Comparison of ENCODE assay signal across 33 mouse cellular contexts in the genomic region with DNA sequence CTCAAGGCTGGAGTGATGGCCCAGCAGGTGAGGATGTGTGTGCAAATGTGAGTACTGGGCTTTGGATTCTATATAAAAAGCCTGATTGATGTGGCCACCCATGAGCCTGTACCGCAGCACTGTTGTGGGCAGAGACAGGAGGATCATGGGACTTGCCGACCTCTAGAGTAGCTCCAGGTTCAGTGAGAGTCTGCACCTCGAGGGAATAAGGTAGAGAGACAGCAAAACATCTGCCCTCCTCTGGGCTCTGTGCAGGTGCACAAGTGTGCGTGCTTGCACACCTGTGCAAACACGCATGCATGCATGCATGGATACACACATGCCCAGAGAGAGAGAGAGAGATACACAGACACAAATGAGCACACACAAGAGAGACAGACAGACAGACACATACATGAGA. TPM values are rescaled to one million over a fixed set of nuclear protein-coding genes. Genes with fewer than 3 reads are reported as not detected.
A peak's percentile ranks its signal among the peaks of the same experiment; 100 is the strongest.
DNase-seq lines count a peak whose midpoint lies in the region; ATAC-seq and TF ChIP-seq lines count a peak whose summit lies in the region.
"Had no signal": no experiment of that assay in that cellular context is flagged by ENCODE, and none has a peak within 500 bp of the region (broad histone marks: within the 10 kb centered on the region; RNA-seq: fewer than 3 reads in every experiment).

No protein-coding gene starts in this region.

- H3K27me3 ChIP-seq in thymus, adult 2 months (ENCODE audit: control insufficient read depth, insufficient read depth, low read length) = no peaks in the 10 kb centered on the region
- H3K27me3 ChIP-seq in hindbrain, embryonic 11.5 days (ENCODE audit: control insufficient read depth, insufficient read depth, low read length) = no peaks in the 10 kb centered on the region
- H3K27me3 ChIP-seq: heart, embryonic 15.5 days; hindbrain, embryonic 13.5 days; limb, embryonic 13.5 days; neural tube, embryonic 12.5 days had no signal

- no peaks in the 10 kb centered on the region for H3K9me3 ChIP-seq in hindbrain, embryonic 11.5 days (ENCODE audit: control insufficient read depth, low read length)
- H3K9me3 ChIP-seq: heart, embryonic 15.5 days; hindbrain, embryonic 13.5 days; limb, embryonic 13.5 days; neural tube, embryonic 12.5 days had no signal

- TF ChIP-seq POLR2A in thymus, adult 2 months (IDR thresholded peaks at IDR 0.05; ENCODE audit: control insufficient read depth, extremely low read depth, insufficient read depth, low read length, poor library complexity) = no peak

- no peak overlapping the region for H3K27ac ChIP-seq in thymus, adult 2 months (ENCODE audit: control insufficient read depth, insufficient read depth, low read length)
- H3K27ac ChIP-seq in hindbrain, embryonic 11.5 days (ENCODE audit: low read depth, low read length) = no peak overlapping the region
- H3K27ac ChIP-seq: heart, embryonic 15.5 days; hindbrain, embryonic 13.5 days; left cerebral cortex, adult 2 months; limb, embryonic 13.5 days; neural tube, embryonic 12.5 days had no signal

- H3K9ac ChIP-seq in hindbrain, embryonic 11.5 days (ENCODE audit: low read depth, low read length) = no peak overlapping the region
- H3K9ac ChIP-seq: heart, embryonic 15.5 days; hindbrain, embryonic 13.5 days; limb, embryonic 13.5 days; neural tube, embryonic 12.5 days had no signal

- no peak overlapping the region for H3K4me2 ChIP-seq in hindbrain, embryonic 11.5 days (replicated peaks; ENCODE audit: low read depth, low read length)
- H3K4me2 ChIP-seq: heart, embryonic 15.5 days; hindbrain, embryonic 13.5 days; limb, embryonic 13.5 days; liver, embryonic 11.5 days; neural tube, embryonic 12.5 days had no signal

- no peak for TF ChIP-seq CTCF in thymus, adult 2 months (IDR thresholded peaks at IDR 0.05; ENCODE audit: borderline replicate concordance, control insufficient read depth, extremely low read depth, insufficient read depth, low read length, poor library complexity)

- 12% methylated on average over 5 of the region's 5 CpGs for WGBS in thymus, adult 2 months
- WGBS in hindbrain, embryonic 11.5 days = 77% methylated on average over 5 of the region's 5 CpGs

- peak; percentile 11 for DNase-seq in thymus, adult 2 months
- DNase-seq in thymus, postnatal 10 days (ENCODE audit: low spot score in 2 of 2) = no peak
- peak; percentile 53 for DNase-seq in T-cell, adult 2 months (ENCODE audit: low spot score)
- DNase-seq in thymus, postnatal 14 days = peak; percentile 15
- no peak for DNase-seq in hindbrain, embryonic 11.5 days (ENCODE audit: low spot score)
- DNase-seq in layer of hippocampus, adult 18-20 months (ENCODE audit: low spot score in 2 of 2) = no peak
- DNase-seq: adrenal gland, adult 8-10 months; cerebellum, adult 2 months; cerebellum, postnatal 36 days; gastrocnemius, postnatal 14 days; heart, postnatal 36 days; kidney, adult 11 months; kidney, postnatal 14 days; right cerebral cortex, adult 18-20 months; right cerebral cortex, postnatal 4 days had no signal

- no peak for ATAC-seq in hindbrain, embryonic 11.5 days (ENCODE audit: low FRiP score)
- no peak for ATAC-seq in inflammation-experienced regulatory T-cells, adult 6 months
- ATAC-seq: forebrain, embryonic 14.5 days; lung, postnatal 0 days; midbrain, embryonic 16.5 days had no signal

- no peaks in the 10 kb centered on the region for H3K36me3 ChIP-seq in thymus, adult 2 months (ENCODE audit: control insufficient read depth, insufficient read depth, low read length)
- no peaks in the 10 kb centered on the region for H3K36me3 ChIP-seq in hindbrain, embryonic 11.5 days (ENCODE audit: control insufficient read depth, insufficient read depth, low read length)
- H3K36me3 ChIP-seq: heart, embryonic 15.5 days; hindbrain, embryonic 13.5 days; limb, embryonic 13.5 days; neural tube, embryonic 12.5 days had no signal

- peaks cover 33% of the 10 kb centered on the region for H3K4me1 ChIP-seq in thymus, adult 2 months (replicated peaks; ENCODE audit: control insufficient read depth, insufficient read depth, low read length)
- H3K4me1 ChIP-seq in hindbrain, embryonic 11.5 days (replicated peaks; ENCODE audit: control insufficient read depth, insufficient read depth, low read length) = no peaks in the 10 kb centered on the region

- H3K4me3 ChIP-seq in thymus, adult 2 months (ENCODE audit: control insufficient read depth, insufficient read depth, low read length) = no peak overlapping the region
- no peak overlapping the region for H3K4me3 ChIP-seq in hindbrain, embryonic 11.5 days (ENCODE audit: low read depth, low read length)
- H3K4me3 ChIP-seq: heart, embryonic 15.5 days; hindbrain, embryonic 13.5 days; left cerebral cortex, adult 2 months; limb, embryonic 13.5 days; neural tube, embryonic 12.5 days had no signal

RNA-seq across cellular contexts. Expression of gene Gm3646, which starts 38.2 kb away (rescaled TPM):
- polyA plus RNA-seq in thymus, adult 2 months (2012; rRNA removed) = not detected in 2 replicates
- polyA plus RNA-seq in hindbrain, embryonic 11.5 days (2014; fragmentation: Nextera tagmentation; extraction: Ambion mirVana) = not detected in 2 replicates
- not detected for polyA plus RNA-seq in inflammation-experienced regulatory T-cells, adult 6 months (2017; shearing (Covaris generic))
- total RNA-seq in layer of hippocampus, adult 18-20 months (2021) = not detected
- total RNA-seq: adrenal gland, adult 8-10 months; adrenal gland, postnatal 4 days; granulocyte monocyte progenitor cell, adult 5-6 weeks; layer of hippocampus, postnatal 14 days; left cerebral cortex, adult 2 months; left cerebral cortex, postnatal 25 days had no signal
- polyA plus RNA-seq: cerebellum, adult 2 months; embryonic facial prominence, embryonic 11.5 days; forebrain, embryonic 14.5 days; hindbrain, embryonic 13.5 days; kidney, embryonic 14.5 days; limb, embryonic 13.5 days; liver, embryonic 11.5 days; liver, embryonic 16.5 days; lung, postnatal 0 days; midbrain, embryonic 16.5 days; neural tube, embryonic 12.5 days; spleen, adult 2 months had no signal

RNA-seq across cellular contexts. Expression of gene Map4k4, which starts 57.4 kb away (rescaled TPM):
- polyA plus RNA-seq in thymus, adult 2 months (2012; rRNA removed) = 164 and 167 TPM in 2 replicates
- 42.3 and 68.2 TPM in 2 replicates for polyA plus RNA-seq in hindbrain, embryonic 11.5 days (2014; fragmentation: Nextera tagmentation; extraction: Ambion mirVana)
- polyA plus RNA-seq in inflammation-experienced regulatory T-cells, adult 6 months (2017; shearing (Covaris generic)) = 10 to 100 TPM; 16.0 to 44.7 (median 36.6) TPM
- 100 to 1,000 TPM; 112 to 117 TPM for total RNA-seq in layer of hippocampus, adult 18-20 months (2021)

Comparison
In these comparisons a context has a peak if more than half of its experiments do, and no peak if none do; other contexts are left out.
1. DNase-seq: peak in thymus, adult 2 months (single experiment), T-cell, adult 2 months (single experiment) and thymus, postnatal 14 days (single experiment); none in thymus, postnatal 10 days (0 of 2), hindbrain, embryonic 11.5 days (single experiment) and layer of hippocampus, adult 18-20 months (0 of 2).